Mouse (Mus musculus): Measurements from ENCODE around the gene Eif2ak4. TPM values are rescaled to one million over a fixed set of nuclear protein-coding genes. Genes with fewer than 3 reads are reported as not detected.

The Eif2ak4 gene
- polyA plus RNA-seq, 1 experiment = 5.7 TPM

Other genes starting within 250 kb of the Eif2ak4 start
- gene Fsip1, start 131.7 kb upstream of the Eif2ak4 start, polyA plus RNA-seq (2012; ENCODE audit: insufficient read depth, insufficient read length, missing spikeins) = not detected in 2 replicates
- not detected in 2 replicates for gene Gpr176, start 15.2 kb upstream of the Eif2ak4 start, polyA plus RNA-seq (2012; ENCODE audit: insufficient read depth, insufficient read length, missing spikeins)
- 226 and 250 TPM in 2 replicates for gene Srp14, start 91.1 kb downstream of the Eif2ak4 start, polyA plus RNA-seq (2012; ENCODE audit: insufficient read depth, insufficient read length, missing spikeins)
- gene Bmf, start 161.1 kb downstream of the Eif2ak4 start, polyA plus RNA-seq (2012; ENCODE audit: insufficient read depth, insufficient read length, missing spikeins) = 2.5 and 3.0 TPM in 2 replicates
- 0.52 and 1.2 TPM in 2 replicates for gene Bub1b, start 209.6 kb downstream of the Eif2ak4 start, polyA plus RNA-seq (2012; ENCODE audit: insufficient read depth, insufficient read length, missing spikeins)

Data from brown adipose tissue, adult 24 weeks (tissue).